Mouse (Mus musculus): Measurements from ENCODE around the gene A930004D18Rik. TPM values are rescaled to one million over a fixed set of nuclear protein-coding genes. Genes with fewer than 3 reads are reported as not detected.

Gene A930004D18Rik
- total RNA-seq, 1 experiment, result 6.2 TPM

- no peak for TF ChIP-seq ZNF384 (IDR thresholded peaks at IDR 0.05; ENCODE audit: low read depth, low read length)
- no peak for TF ChIP-seq HCFC1 (IDR thresholded peaks at IDR 0.05; ENCODE audit: borderline replicate concordance, insufficient read depth, low read length)
- TF ChIP-seq ZC3H11A (IDR thresholded peaks at IDR 0.05; ENCODE audit: borderline replicate concordance, low read depth, low read length), result no peak
- TF ChIP-seq CHD2 (IDR thresholded peaks at IDR 0.05; ENCODE audit: low read depth, low read length), result no peak
- no peak for TF ChIP-seq MAFK (IDR thresholded peaks at IDR 0.05; ENCODE audit: insufficient read depth, low read depth, low read length)
Measured at GRCm38 (mm10) chr2:18038141-18038752, 710 bp upstream of the A930004D18Rik start.

DNA sequence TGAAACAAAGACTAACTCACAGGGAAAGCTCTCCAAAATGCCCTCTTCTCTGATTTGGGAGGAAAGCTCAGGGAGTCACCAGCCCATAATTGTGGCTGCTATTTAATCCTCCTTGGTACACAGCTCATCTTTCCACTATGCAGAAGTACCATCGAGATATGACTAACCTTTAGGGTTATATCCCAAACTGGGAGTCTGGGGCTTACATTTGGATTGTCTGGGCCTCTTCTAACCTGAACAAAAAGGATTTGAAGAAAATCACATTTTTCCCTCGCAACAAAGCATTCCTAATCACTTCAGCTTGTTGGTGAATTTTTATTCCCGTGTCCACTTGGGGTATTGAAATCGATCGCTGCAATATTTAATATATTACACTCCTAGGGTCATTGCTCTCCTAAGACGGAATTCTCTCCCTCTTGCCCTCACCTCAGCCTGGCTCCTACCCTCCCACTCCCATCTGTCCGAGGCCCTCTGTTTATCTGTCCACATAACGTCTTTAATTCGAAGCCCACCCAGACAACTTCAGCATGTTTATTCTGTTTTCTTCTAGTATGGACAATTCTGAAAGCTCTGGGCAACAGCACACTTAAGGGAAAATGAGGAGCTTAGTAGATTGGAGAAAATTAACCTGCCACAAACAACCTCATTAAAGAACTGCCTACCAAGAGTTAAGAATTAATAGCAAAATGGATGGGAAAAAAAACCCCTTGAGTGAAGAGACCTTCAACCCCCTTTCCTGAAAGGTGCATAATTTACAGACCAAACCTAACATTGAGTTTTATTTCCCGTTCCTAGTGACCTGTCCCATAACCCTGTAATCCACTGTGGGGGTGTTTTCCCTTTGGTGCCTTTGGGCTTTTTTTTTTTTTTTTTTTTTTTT is 2.9 kb downstream of the A930004D18Rik start:
- Histone ChIP-seq H3K4me1 (ENCODE audit: control insufficient read depth in 2 of 2, insufficient read depth in 2 of 2, low read length in 2 of 2, poor library complexity in 1 of 2) (peaks cover 0 to 7% of the 10 kb centered on the region in 2 experiments; a peak in 2 of 4 replicates), H3K27ac (ENCODE audit: insufficient read depth, low read depth, low read length, poor library complexity, severe bottlenecking) (no peak overlapping the region)
- in situ Hi-C loops (cut with MboI; ENCODE audit: low sequenced_read_pairs in 2 of 2, unreplicated experiment in 2 of 2), result loop anchor here (5.0 to 25.0 kb wide), 2 partner anchors 643 to 1403 kb away; partner anchors contain the start of genes Bmi1 (in 1 of the 2) and Ptf1a (in 1 of the 2)

More at GRCm38 (mm10) chr2:18038141-18038752, 710 bp upstream of the A930004D18Rik start:
- no peak overlapping the region for H3K9ac ChIP-seq (ENCODE audit: insufficient read depth, low read depth, low read length, poor library complexity, severe bottlenecking)
- no peaks in the 10 kb centered on the region for H3K9me3 ChIP-seq (ENCODE audit: control insufficient read depth, insufficient read depth, low read depth, low read length)
- in situ Hi-C loops (cut with MboI; ENCODE audit: low sequenced_read_pairs in 2 of 2, unreplicated experiment in 2 of 2), result loop anchor here (5.0 to 25.0 kb wide), 2 partner anchors 639 to 1399 kb away; partner anchors contain the start of genes Bmi1 (in 1 of the 2) and Ptf1a (in 1 of the 2)
- no peaks in the 10 kb centered on the region for H3K4me1 ChIP-seq (ENCODE audit: control insufficient read depth in 2 of 2, insufficient read depth in 2 of 2, low read length in 2 of 2, poor library complexity in 1 of 2)
- H3K4me3 ChIP-seq (ENCODE audit: insufficient read depth in 1 of 2, low read depth in 1 of 2, low read length in 2 of 2, poor library complexity in 1 of 2, severe bottlenecking in 1 of 2), result no peak overlapping the region
- DNase-seq (ENCODE audit: low read depth, low spot score), result no peak
- H3K36me3 ChIP-seq (ENCODE audit: control insufficient read depth, insufficient read depth, low read length, poor library complexity, severe bottlenecking), result no peaks in the 10 kb centered on the region
- H3K27ac ChIP-seq (ENCODE audit: insufficient read depth, low read depth, low read length, poor library complexity, severe bottlenecking), result no peak overlapping the region

GRCm38 (mm10) chr2:18033166-18034108 is 4.1 kb downstream of the A930004D18Rik start:
- Histone ChIP-seq H3K9me3 (ENCODE audit: control insufficient read depth, insufficient read depth, low read depth, low read length) (no peaks in the 10 kb centered on the region), H3K36me3 (ENCODE audit: control insufficient read depth, insufficient read depth, low read length, poor library complexity, severe bottlenecking) (no peaks in the 10 kb centered on the region), H3K4me1 (ENCODE audit: control insufficient read depth in 2 of 2, insufficient read depth in 2 of 2, low read length in 2 of 2, poor library complexity in 1 of 2) (peaks cover 0 to 7% of the 10 kb centered on the region in 2 experiments; a peak in 2 of 4 replicates), H3K27ac (ENCODE audit: insufficient read depth, low read depth, low read length, poor library complexity, severe bottlenecking) (no peak overlapping the region), H3K4me3 (ENCODE audit: insufficient read depth in 1 of 2, low read depth in 1 of 2, low read length in 2 of 2, poor library complexity in 1 of 2, severe bottlenecking in 1 of 2) (no peak overlapping the region), H3K9ac (ENCODE audit: insufficient read depth, low read depth, low read length, poor library complexity, severe bottlenecking) (no peak overlapping the region)
- in situ Hi-C loops (cut with MboI; ENCODE audit: low sequenced_read_pairs in 2 of 2, unreplicated experiment in 2 of 2), result loop anchor here in 1 of 2 experiments (25.0 kb wide), 1 partner anchor 1404 kb away; the partner anchor contains the start of gene Ptf1a
- no peak for DNase-seq (ENCODE audit: low read depth, low spot score)
- no peak for TF ChIP-seq ZNF384 (IDR thresholded peaks at IDR 0.05; ENCODE audit: low read depth, low read length)
- no peak for TF ChIP-seq HCFC1 (IDR thresholded peaks at IDR 0.05; ENCODE audit: borderline replicate concordance, insufficient read depth, low read length)
- no peak for TF ChIP-seq MAFK (IDR thresholded peaks at IDR 0.05; ENCODE audit: insufficient read depth, low read depth, low read length)
- no peak for TF ChIP-seq CHD2 (IDR thresholded peaks at IDR 0.05; ENCODE audit: low read depth, low read length)
- TF ChIP-seq ZC3H11A (IDR thresholded peaks at IDR 0.05; ENCODE audit: borderline replicate concordance, low read depth, low read length), result no peak

More for the DNA sequence above, 2.9 kb downstream of the A930004D18Rik start:
- DNase-seq (ENCODE audit: low read depth, low spot score), result no peak
- H3K36me3 ChIP-seq (ENCODE audit: control insufficient read depth, insufficient read depth, low read length, poor library complexity, severe bottlenecking), result no peaks in the 10 kb centered on the region
- TF ChIP-seq MAFK (IDR thresholded peaks at IDR 0.05; ENCODE audit: insufficient read depth, low read depth, low read length) (no peak), HCFC1 (IDR thresholded peaks at IDR 0.05; ENCODE audit: borderline replicate concordance, insufficient read depth, low read length) (no peak), CHD2 (IDR thresholded peaks at IDR 0.05; ENCODE audit: low read depth, low read length) (no peak), ZC3H11A (IDR thresholded peaks at IDR 0.05; ENCODE audit: borderline replicate concordance, low read depth, low read length) (no peak), ZNF384 (IDR thresholded peaks at IDR 0.05; ENCODE audit: low read depth, low read length) (no peak)
- no peak overlapping the region for H3K9ac ChIP-seq (ENCODE audit: insufficient read depth, low read depth, low read length, poor library complexity, severe bottlenecking)
- H3K4me3 ChIP-seq (ENCODE audit: insufficient read depth in 1 of 2, low read depth in 1 of 2, low read length in 2 of 2, poor library complexity in 1 of 2, severe bottlenecking in 1 of 2), result no peak overlapping the region
- H3K9me3 ChIP-seq (ENCODE audit: control insufficient read depth, insufficient read depth, low read depth, low read length), result no peaks in the 10 kb centered on the region

- Histone ChIP-seq H3K36me3 (ENCODE audit: control insufficient read depth, insufficient read depth, low read length, poor library complexity, severe bottlenecking) (no peaks in the 10 kb centered on the region), H3K4me1 (ENCODE audit: control insufficient read depth in 2 of 2, insufficient read depth in 2 of 2, low read length in 2 of 2, poor library complexity in 1 of 2) (peaks cover 0 to 7% of the 10 kb centered on the region in 2 experiments; a peak in 2 of 4 replicates), H3K9me3 (ENCODE audit: control insufficient read depth, insufficient read depth, low read depth, low read length) (no peaks in the 10 kb centered on the region), H3K4me3 (ENCODE audit: insufficient read depth in 1 of 2, low read depth in 1 of 2, low read length in 2 of 2, poor library complexity in 1 of 2, severe bottlenecking in 1 of 2) (no peak overlapping the region), H3K9ac (ENCODE audit: insufficient read depth, low read depth, low read length, poor library complexity, severe bottlenecking) (no peak overlapping the region), H3K27ac (ENCODE audit: insufficient read depth, low read depth, low read length, poor library complexity, severe bottlenecking) (no peak overlapping the region)
- in situ Hi-C loops (cut with MboI; ENCODE audit: low sequenced_read_pairs in 2 of 2, unreplicated experiment in 2 of 2), result loop anchor here in 1 of 2 experiments (25.0 kb wide), 1 partner anchor 1405 kb away; the partner anchor contains the start of gene Ptf1a
- TF ChIP-seq HCFC1 (IDR thresholded peaks at IDR 0.05; ENCODE audit: borderline replicate concordance, insufficient read depth, low read length) (no peak), ZC3H11A (IDR thresholded peaks at IDR 0.05; ENCODE audit: borderline replicate concordance, low read depth, low read length) (no peak), MAFK (IDR thresholded peaks at IDR 0.05; ENCODE audit: insufficient read depth, low read depth, low read length) (no peak), CHD2 (IDR thresholded peaks at IDR 0.05; ENCODE audit: low read depth, low read length) (no peak), ZNF384 (IDR thresholded peaks at IDR 0.05; ENCODE audit: low read depth, low read length) (no peak)
- no peak for DNase-seq (ENCODE audit: low read depth, low spot score)
Measured at GRCm38 (mm10) chr2:18032538-18032895, 5.0 kb downstream of the A930004D18Rik start.
